Mouse (Mus musculus) heart, postnatal 0 days (tissue): ENCODE results near the gene Acacb. TPM values are rescaled to one million over a fixed set of nuclear protein-coding genes. Genes with fewer than 3 reads are reported as not detected.

ENCODE experiments used
- ATAC-seq: fragments of 200-750 bp; cut with Nextera tagmentation; 2 replicates; pipeline ENCODE4 v1.8.0; 2017; ENCODE audit warnings: low read depth, moderate number of reproducible peaks, moderate library complexity; ENCODE audit not compliant: insufficient read depth
- DNase-seq: peaks from one replicate; pipeline ENCODE4 v3.0.0-alpha.2; 2016; ENCODE audit warnings: low spot score
- H3K27ac ChIP-seq: fragments of 300-500 bp; sonication (generic); 2 replicates; pipeline ENCODE4 v1.5.1; 2014; ENCODE audit warnings: low read depth, mild to moderate bottlenecking
- H3K27me3 ChIP-seq: fragments of 300-500 bp; sonication (generic); 2 replicates; pipeline ENCODE4 v1.6.1; 2014; ENCODE audit warnings: low read length, mixed read lengths; ENCODE audit not compliant: control insufficient read depth, insufficient read depth
- H3K36me3 ChIP-seq: fragments of 300-500 bp; sonication (generic); replicated peaks from 2 replicates; pipeline ENCODE4 v1.6.1; 2014; ENCODE audit warnings: low read length, mixed read lengths; ENCODE audit not compliant: control insufficient read depth, insufficient read depth
- H3K4me1 ChIP-seq: fragments of 300-500 bp; sonication (generic); 2 replicates; pipeline ENCODE4 v1.6.1; 2014; ENCODE audit warnings: antibody characterized with exemption; ENCODE audit not compliant: control insufficient read depth, insufficient read depth
- H3K4me2 ChIP-seq: fragments of 300-500 bp; sonication (generic); 2 replicates; pipeline ENCODE4 v1.6.1; 2014; ENCODE audit warnings: low read depth, mild to moderate bottlenecking, low read length, moderate library complexity
- H3K4me3 ChIP-seq: fragments of 300-500 bp; sonication (generic); 2 replicates; pipeline ENCODE4 v1.5.1; 2014; ENCODE audit warnings: low read depth, low read length
- H3K9ac ChIP-seq: fragments of 300-500 bp; sonication (generic); replicated peaks from 2 replicates; pipeline ENCODE4 v1.6.1; 2014; ENCODE audit warnings: low read depth, low read length, mixed read lengths
- H3K9me3 ChIP-seq: fragments of 300-500 bp; sonication (generic); replicated peaks from 2 replicates; pipeline ENCODE4 v1.6.1; 2016; ENCODE audit warnings: low read length; ENCODE audit not compliant: control insufficient read depth
- CTCF ChIP-seq: IDR thresholded peaks from 2 replicates; pipeline ENCODE4 v1.5.1; 2016; ENCODE audit warnings: antibody characterized with exemption, control low read depth, low read depth
- EP300 ChIP-seq: IDR thresholded peaks from 2 replicates; pipeline ENCODE4 v1.6.1; 2016; ENCODE audit warnings: antibody characterized with exemption, low read depth
- WGBS: fragments of 180-500 bp; shearing (Covaris S2); extraction: QIAGEN DNeasy Blood & Tissue Kit; methylation state at CpG from one replicate; pipeline ENCODE4 v1.1.7; 2014; 5-methylcytosine and 5-hydroxymethylcytosine counted together
- polyA plus RNA-seq: library from polyadenylated mRNA; unstranded; fragments of >200 nt; fragmentation: Nextera tagmentation; extraction: Ambion mirVana; gene quantifications from 2 replicates; pipeline ENCODE4 v1.2.1, GENCODE M21; 2015
- total RNA-seq: library from RNA; depleted of rRNA; stranded (reverse); fragments of >200 nt; gene quantifications from 2 replicates; pipeline ENCODE4 v1.2.3, GENCODE M21; 2014; ENCODE audit warnings: low replicate concordance

Gene Acacb
- total and polyA plus RNA-seq, 2 experiments from 2014 or later = 17.5 to 70.1 TPM

DNA sequence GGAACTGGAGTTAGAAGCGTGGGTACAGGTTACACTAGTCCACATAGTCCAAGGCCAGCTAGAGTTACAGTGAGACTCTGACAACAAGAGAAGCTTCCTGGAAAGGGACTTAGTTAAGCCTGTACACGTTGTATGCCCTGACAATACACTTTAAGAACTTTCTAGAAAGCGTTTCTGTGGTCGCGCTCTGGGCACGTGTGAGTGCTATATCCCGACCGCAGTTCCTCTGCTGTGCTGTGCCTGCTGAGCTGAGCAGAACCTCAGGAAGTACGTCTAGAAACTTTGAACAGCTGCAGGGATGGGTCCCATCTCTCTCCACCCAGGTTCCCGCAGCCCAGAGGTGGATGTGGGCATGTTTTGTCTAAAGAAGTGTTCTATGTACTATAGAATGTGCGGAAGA lies 47.8 kb downstream of the Acacb start:
- no peak overlapping the region for H3K4me3 ChIP-seq
- DNase-seq (no peak), ATAC-seq (no peak)
- no peak overlapping the region for H3K9ac ChIP-seq
- WGBS = 85% methylated on average over 11 of the region's 11 CpGs
- TF ChIP-seq EP300 (no peak), CTCF (no peak)
- no peak overlapping the region for H3K27ac ChIP-seq
- H3K9me3 ChIP-seq = no peaks in the 10 kb centered on the region
- peaks cover 97% of the 10 kb centered on the region for H3K36me3 ChIP-seq
- no peaks in the 10 kb centered on the region for H3K27me3 ChIP-seq
- H3K4me2 ChIP-seq = no peak overlapping the region
- H3K4me1 ChIP-seq = no peaks in the 10 kb centered on the region

GRCm38 (mm10) chr5:114199116-114199777 lies 52.9 kb downstream of the Acacb start:
- Histone ChIP-seq H3K36me3 (peaks cover 85% of the 10 kb centered on the region), H3K27me3 (no peaks in the 10 kb centered on the region), H3K9me3 (no peaks in the 10 kb centered on the region), H3K27ac (peak overlapping the region; percentile 28; the same call in 1 of the 2 replicates), H3K4me2 (peak overlapping the region; percentile 26; the same call in 1 of the 2 replicates), H3K4me3 (no peak overlapping the region), H3K4me1 (no peaks in the 10 kb centered on the region), H3K9ac (no peak overlapping the region)
- ATAC-seq (peak; percentile 76), DNase-seq (peak; percentile 45)
- WGBS = 34% methylated on average over 13 of the region's 13 CpGs
- TF ChIP-seq EP300 (peak; percentile 58; the same call in 1 of the 2 replicates), CTCF (no peak)

GRCm38 (mm10) chr5:114206158-114206557 lies 59.8 kb downstream of the Acacb start:
- Histone ChIP-seq H3K4me3 (no peak overlapping the region), H3K27ac (no peak overlapping the region), H3K9me3 (no peaks in the 10 kb centered on the region), H3K9ac (no peak overlapping the region), H3K27me3 (no peaks in the 10 kb centered on the region), H3K36me3 (peaks cover 85% of the 10 kb centered on the region), H3K4me1 (no peaks in the 10 kb centered on the region), H3K4me2 (no peak overlapping the region)
- DNase-seq = no peak
- WGBS = 77% methylated on average over 2 of the region's 2 CpGs
- TF ChIP-seq EP300 (no peak), CTCF (no peak)
- ATAC-seq = peak; percentile 38; the same call in 1 of the 2 replicates

DNA sequence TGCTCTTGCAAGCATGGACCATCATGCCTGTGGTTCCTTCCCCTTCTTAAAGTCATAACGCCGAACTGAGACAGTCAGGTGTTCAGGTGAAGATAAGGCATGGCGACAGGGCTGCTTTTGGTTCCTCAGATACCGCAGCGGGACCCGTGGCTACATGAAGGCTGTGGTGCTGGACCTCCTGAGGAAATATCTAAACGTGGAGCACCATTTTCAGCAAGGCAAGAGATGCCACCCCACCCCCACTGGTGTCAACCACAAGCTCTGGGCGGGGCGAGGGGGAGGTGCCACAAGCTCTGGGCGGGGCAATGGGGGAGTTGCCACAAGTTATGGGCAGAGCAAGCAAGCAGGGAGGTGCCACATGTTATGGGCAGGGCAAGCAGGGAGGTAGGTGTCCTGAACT lies 66.8 kb downstream of the Acacb start:
- DNase-seq (no peak), ATAC-seq (no peak)
- no peak overlapping the region for H3K9ac ChIP-seq
- H3K4me1 ChIP-seq = no peaks in the 10 kb centered on the region
- peaks cover 89% of the 10 kb centered on the region for H3K36me3 ChIP-seq
- no peak overlapping the region for H3K27ac ChIP-seq
- no peaks in the 10 kb centered on the region for H3K27me3 ChIP-seq
- H3K4me2 ChIP-seq = no peak overlapping the region
- 68% methylated on average over 10 of the region's 10 CpGs for WGBS
- no peaks in the 10 kb centered on the region for H3K9me3 ChIP-seq
- no peak overlapping the region for H3K4me3 ChIP-seq
- TF ChIP-seq CTCF (no peak), EP300 (no peak)

- peaks cover 79% of the 10 kb centered on the region for H3K36me3 ChIP-seq
These were observed 72.4 kb downstream of the Acacb start for GRCm38 (mm10) chr5:114218771-114219170.

GRCm38 (mm10) chr5:114226051-114226450 lies 79.7 kb downstream of the Acacb start:
- Histone ChIP-seq H3K4me1 (no peaks in the 10 kb centered on the region), H3K4me3 (no peak overlapping the region), H3K27me3 (no peaks in the 10 kb centered on the region), H3K36me3 (peaks cover 84% of the 10 kb centered on the region), H3K9me3 (peaks cover 5% of the 10 kb centered on the region; the same call in 1 of the 2 replicates), H3K9ac (no peak overlapping the region), H3K27ac (no peak overlapping the region), H3K4me2 (no peak overlapping the region)
- ATAC-seq (no peak), DNase-seq (no peak)
- 92% methylated on average over 7 of the region's 7 CpGs for WGBS
- TF ChIP-seq CTCF (no peak), EP300 (no peak)

More at GRCm38 (mm10) chr5:114218771-114219170, 72.4 kb downstream of the Acacb start:
- no peaks in the 10 kb centered on the region for H3K27me3 ChIP-seq
- H3K4me1 ChIP-seq = no peaks in the 10 kb centered on the region
- TF ChIP-seq CTCF (no peak), EP300 (no peak)
- no peak overlapping the region for H3K4me2 ChIP-seq
- no peak overlapping the region for H3K9ac ChIP-seq
- no peak overlapping the region for H3K4me3 ChIP-seq
- ATAC-seq (no peak), DNase-seq (no peak)
- no peaks in the 10 kb centered on the region for H3K9me3 ChIP-seq
- 83% methylated on average over 14 of the region's 14 CpGs for WGBS
- H3K27ac ChIP-seq = no peak overlapping the region
